Mouse (Mus musculus): ENCODE data around the gene Coq8a.
A peak's percentile ranks its signal among the peaks of the same experiment; 100 is the strongest.

Coq8a gene

GRCm38 (mm10) chr1:180199715-180200050, 281 bp upstream of the Coq8a start:
- DNase-seq (ENCODE audit: low spot score in 2 of 2), result no peak

- no peak for DNase-seq (ENCODE audit: low spot score in 2 of 2)
Observed at GRCm38 (mm10) chr1:180197956-180198355, 1.4 kb downstream of the Coq8a start.

- no peak for DNase-seq (ENCODE audit: low spot score in 2 of 2)
Observed at GRCm38 (mm10) chr1:180196508-180196907, 2.9 kb downstream of the Coq8a start.

GRCm38 (mm10) chr1:180195703-180196381, 3.6 kb downstream of the Coq8a start:
- DNase-seq (ENCODE audit: low spot score in 2 of 2), result peak; percentile 94

- no peak for DNase-seq (ENCODE audit: low spot score in 2 of 2)
Observed at GRCm38 (mm10) chr1:180194781-180195471, 4.5 kb downstream of the Coq8a start.

GRCm38 (mm10) chr1:180194048-180194447, 5.4 kb downstream of the Coq8a start:
- no peak for DNase-seq (ENCODE audit: low spot score in 2 of 2)

GRCm38 (mm10) chr1:180193391-180193935, 5.9 kb downstream of the Coq8a start:
- no peak for DNase-seq (ENCODE audit: low spot score in 2 of 2)

- DNase-seq (ENCODE audit: low spot score in 2 of 2), result no peak
Observed at GRCm38 (mm10) chr1:180192866-180193265, 6.5 kb downstream of the Coq8a start.

- no peak for DNase-seq (ENCODE audit: low spot score in 2 of 2)
Observed at GRCm38 (mm10) chr1:180191651-180192220, 7.7 kb downstream of the Coq8a start.

GRCm38 (mm10) chr1:180191112-180191511, 8.3 kb downstream of the Coq8a start:
- no peak for DNase-seq (ENCODE audit: low spot score in 2 of 2)

- no peak for DNase-seq (ENCODE audit: low spot score in 2 of 2)
Observed at GRCm38 (mm10) chr1:180188951-180189350, 10.5 kb downstream of the Coq8a start.

GRCm38 (mm10) chr1:180186371-180186770, 13.0 kb downstream of the Coq8a start:
- no peak for DNase-seq (ENCODE audit: low spot score in 2 of 2)

GRCm38 (mm10) chr1:180185877-180186276, 13.5 kb downstream of the Coq8a start:
- DNase-seq (ENCODE audit: low spot score in 2 of 2), result no peak

- DNase-seq (ENCODE audit: low spot score in 2 of 2), result no peak
Observed at GRCm38 (mm10) chr1:180184768-180185167, 14.6 kb downstream of the Coq8a start.

- no peak for DNase-seq (ENCODE audit: low spot score in 2 of 2)
Observed at GRCm38 (mm10) chr1:180183525-180184159, 15.8 kb downstream of the Coq8a start.

GRCm38 (mm10) chr1:180182731-180183130, 16.7 kb downstream of the Coq8a start:
- no peak for DNase-seq (ENCODE audit: low spot score in 2 of 2)

- DNase-seq (ENCODE audit: low spot score in 2 of 2), result no peak
Observed at GRCm38 (mm10) chr1:180181966-180182319, 17.5 kb downstream of the Coq8a start.

GRCm38 (mm10) chr1:180181304-180181965, 18.0 kb downstream of the Coq8a start:
- no peak for DNase-seq (ENCODE audit: low spot score in 2 of 2)

- no peak for DNase-seq (ENCODE audit: low spot score in 2 of 2)
Observed at GRCm38 (mm10) chr1:180179840-180180239, 19.6 kb downstream of the Coq8a start.

- no peak for DNase-seq (ENCODE audit: low spot score in 2 of 2)
Observed at GRCm38 (mm10) chr1:180179100-180179499, 20.3 kb downstream of the Coq8a start.

GRCm38 (mm10) chr1:180178340-180178739, 21.1 kb downstream of the Coq8a start:
- no peak for DNase-seq (ENCODE audit: low spot score in 2 of 2)

- no peak for DNase-seq (ENCODE audit: low spot score in 2 of 2)
Observed at GRCm38 (mm10) chr1:180176784-180177183, 22.6 kb downstream of the Coq8a start.
